ENCODE assay signal across 9 mouse cellular contexts in genomic region chr10:79873715-79874289, GRCm38 (mm10). TPM values are rescaled to one million over a fixed set of nuclear protein-coding genes. Genes with fewer than 3 reads are reported as not detected.
A peak's percentile ranks its signal among the peaks of the same experiment; 100 is the strongest.
DNase-seq lines count a peak whose midpoint lies in the region; ATAC-seq and TF ChIP-seq lines count a peak whose summit lies in the region.
"Had no signal": no experiment of that assay in that cellular context is flagged by ENCODE, and none has a peak within 500 bp of the region (broad histone marks: within the 10 kb centered on the region; RNA-seq: fewer than 3 reads in every experiment).

No protein-coding gene starts in this region.

- peaks cover 18% of the 10 kb centered on the region for H3K4me1 ChIP-seq in heart, embryonic 15.5 days (replicated peaks)
- H3K4me1 ChIP-seq in forebrain, embryonic 16.5 days (replicated peaks; ENCODE audit: control insufficient read depth, insufficient read depth, low read length): peaks cover 36% of the 10 kb centered on the region
- peaks cover 27% of the 10 kb centered on the region for H3K4me1 ChIP-seq in liver, postnatal 0 days (ENCODE audit: insufficient read depth)

- WGBS in heart, embryonic 15.5 days: 4% methylated on average over 25 of the region's 26 CpGs
- under 1% methylated on average over 26 of the region's 26 CpGs for WGBS in forebrain, embryonic 16.5 days
- 3% methylated on average over 26 of the region's 26 CpGs for WGBS in liver, postnatal 0 days (ENCODE audit: insufficient replicate concordance)

- H3K36me3 ChIP-seq in heart, embryonic 15.5 days: no peaks in the 10 kb centered on the region; the same call in 1 of the 2 replicates
- H3K36me3 ChIP-seq in forebrain, embryonic 16.5 days (ENCODE audit: control insufficient read depth, insufficient read depth): peaks cover 4% of the 10 kb centered on the region; the same call in 1 of the 2 replicates
- H3K36me3 ChIP-seq in liver, postnatal 0 days (replicated peaks; ENCODE audit: insufficient read depth, low read length): no peaks in the 10 kb centered on the region

- peak overlapping the region; percentile 66 for H3K4me3 ChIP-seq in heart, embryonic 15.5 days
- H3K4me3 ChIP-seq in forebrain, embryonic 16.5 days (replicated peaks; ENCODE audit: low read length): peak overlapping the region; percentile 85
- H3K4me3 ChIP-seq in liver, postnatal 0 days (ENCODE audit: low read depth, low read length): peak overlapping the region; percentile 62

- no peaks in the 10 kb centered on the region for H3K9me3 ChIP-seq in heart, embryonic 15.5 days (replicated peaks)
- no peaks in the 10 kb centered on the region for H3K9me3 ChIP-seq in forebrain, embryonic 16.5 days (ENCODE audit: control insufficient read depth, low read length)
- no peaks in the 10 kb centered on the region for H3K9me3 ChIP-seq in liver, postnatal 0 days (ENCODE audit: low read length)

- no peak for TF ChIP-seq CTCF in liver, postnatal 0 days (IDR thresholded peaks at IDR 0.05; ENCODE audit: low read depth)

- no peak for DNase-seq in heart, postnatal 4 days
- peak; percentile 37 for DNase-seq in MN1 (ENCODE audit: low spot score)
- no peak for DNase-seq in liver, postnatal 0 days
- DNase-seq in urinary bladder, postnatal 36 days (ENCODE audit: low spot score in 2 of 2): no peak
- DNase-seq in urinary bladder, postnatal 4 days (ENCODE audit: low spot score in 2 of 2): no peak
- DNase-seq in thymus, postnatal 10 days (ENCODE audit: low spot score in 2 of 2): no peak

- ATAC-seq in heart, embryonic 15.5 days (replicated peaks; ENCODE audit: insufficient number of reproducible peaks, insufficient read depth, low FRiP score, low read depth): 0 out of 2 replicates have a peak, but pooled peaks have one; percentile 8
- ATAC-seq in forebrain, embryonic 16.5 days: peak; percentile 39
- ATAC-seq in liver, postnatal 0 days: no peak
- ATAC-seq: inflammation-experienced regulatory T-cells, adult 6 months had no signal

- H3K27me3 ChIP-seq in heart, embryonic 15.5 days: 0 out of 2 replicates have a peak, but pooled peaks cover 4% of the 10 kb centered on the region
- H3K27me3 ChIP-seq in forebrain, embryonic 16.5 days (replicated peaks; ENCODE audit: control insufficient read depth, insufficient read depth, low read length): no peaks in the 10 kb centered on the region
- peaks cover 18% of the 10 kb centered on the region for H3K27me3 ChIP-seq in liver, postnatal 0 days (ENCODE audit: insufficient read depth, low read length)

- H3K4me2 ChIP-seq in heart, embryonic 15.5 days: peak overlapping the region; percentile 96
- peak overlapping the region; percentile 78 for H3K4me2 ChIP-seq in forebrain, embryonic 16.5 days (ENCODE audit: low read length)
- peak overlapping the region; percentile 88 for H3K4me2 ChIP-seq in liver, postnatal 0 days (ENCODE audit: low read depth, low read length)

- no peak for TF ChIP-seq EP300 in liver, postnatal 0 days (IDR thresholded peaks at IDR 0.05; ENCODE audit: low read depth)

- peak overlapping the region; percentile 76 for H3K9ac ChIP-seq in heart, embryonic 15.5 days
- H3K9ac ChIP-seq in forebrain, embryonic 16.5 days (replicated peaks; ENCODE audit: low read depth, low read length): peak overlapping the region; percentile 96
- H3K9ac ChIP-seq in liver, postnatal 0 days (replicated peaks): peak overlapping the region; percentile 55

- H3K27ac ChIP-seq in heart, embryonic 15.5 days: no peak overlapping the region
- H3K27ac ChIP-seq in forebrain, embryonic 16.5 days (ENCODE audit: low read length): peak overlapping the region; percentile 97
- H3K27ac ChIP-seq in liver, postnatal 0 days (ENCODE audit: low read depth): no peak overlapping the region

RNA-seq across cellular contexts. Expression of gene Prtn3, which starts 0.5 kb away (rescaled TPM):
- polyA plus RNA-seq in heart, embryonic 15.5 days (2015; fragmentation: Nextera tagmentation; extraction: Ambion mirVana): 1.1 and 3.0 TPM in 2 replicates
- not detected for total RNA-seq in heart, postnatal 4 days (2021)
- 12.4 and 15.3 TPM in 2 replicates for polyA plus RNA-seq in forebrain, embryonic 16.5 days (2015; fragmentation: Nextera tagmentation; extraction: Ambion mirVana)
- 123 and 127 TPM in 2 replicates for polyA plus RNA-seq in liver, postnatal 0 days (2015; fragmentation: Nextera tagmentation; extraction: Ambion mirVana)
- polyA plus RNA-seq: inflammation-experienced regulatory T-cells, adult 6 months had no signal

RNA-seq across cellular contexts. Expression of gene Plppr3, which starts 0.6 kb away (rescaled TPM):
- 8.6 and 15.3 TPM in 2 replicates for polyA plus RNA-seq in heart, embryonic 15.5 days (2015; fragmentation: Nextera tagmentation; extraction: Ambion mirVana)
- 1 to 10 TPM; 2.5 to 2.9 TPM for total RNA-seq in heart, postnatal 4 days (2021)
- 415 and 495 TPM in 2 replicates for polyA plus RNA-seq in forebrain, embryonic 16.5 days (2015; fragmentation: Nextera tagmentation; extraction: Ambion mirVana)
- 2.9 and 4.9 TPM in 2 replicates for polyA plus RNA-seq in liver, postnatal 0 days (2015; fragmentation: Nextera tagmentation; extraction: Ambion mirVana)

RNA-seq across cellular contexts. Expression of gene Elane, which starts 12.2 kb away (rescaled TPM):
- polyA plus RNA-seq in heart, embryonic 15.5 days (2015; fragmentation: Nextera tagmentation; extraction: Ambion mirVana): 0.25 and 2.0 TPM in 2 replicates
- total RNA-seq in heart, postnatal 4 days (2021): not detected
- not detected in 2 replicates for polyA plus RNA-seq in forebrain, embryonic 16.5 days (2015; fragmentation: Nextera tagmentation; extraction: Ambion mirVana)
- polyA plus RNA-seq in liver, postnatal 0 days (2015; fragmentation: Nextera tagmentation; extraction: Ambion mirVana): 180 and 207 TPM in 2 replicates
- polyA plus RNA-seq: inflammation-experienced regulatory T-cells, adult 6 months had no signal

RNA-seq across cellular contexts. Expression of gene Cfd, which starts 16.9 kb away (rescaled TPM):
- not detected in 2 replicates for polyA plus RNA-seq in heart, embryonic 15.5 days (2015; fragmentation: Nextera tagmentation; extraction: Ambion mirVana)
- total RNA-seq in heart, postnatal 4 days (2021): under 1 TPM in 1 of 2 experiments, not detected in 1; 0.38 TPM
- polyA plus RNA-seq in forebrain, embryonic 16.5 days (2015; fragmentation: Nextera tagmentation; extraction: Ambion mirVana): not detected in 2 replicates
- polyA plus RNA-seq in liver, postnatal 0 days (2015; fragmentation: Nextera tagmentation; extraction: Ambion mirVana): not detected in 2 replicates
- polyA plus RNA-seq: inflammation-experienced regulatory T-cells, adult 6 months had no signal

RNA-seq across cellular contexts. Expression of gene Ptbp1, which starts 19.6 kb away (rescaled TPM):
- polyA plus RNA-seq in heart, embryonic 15.5 days (2015; fragmentation: Nextera tagmentation; extraction: Ambion mirVana): 89.6 and 162 TPM in 2 replicates
- total RNA-seq in heart, postnatal 4 days (2021): 100 to 1,000 TPM; 167 to 182 TPM
- polyA plus RNA-seq in forebrain, embryonic 16.5 days (2015; fragmentation: Nextera tagmentation; extraction: Ambion mirVana): 98.3 and 107 TPM in 2 replicates
- polyA plus RNA-seq in liver, postnatal 0 days (2015; fragmentation: Nextera tagmentation; extraction: Ambion mirVana): 55.4 and 59.1 TPM in 2 replicates

Comparison
In these comparisons a context has a peak if more than half of its experiments do, and no peak if none do; other contexts are left out.
1. RNA of gene Plppr3, which starts 0.6 kb away (polyA plus RNA-seq): 415 to 495 TPM in forebrain, embryonic 16.5 days; 8.6 to 15.3 TPM in heart, embryonic 15.5 days and 2.9 to 4.9 TPM in liver, postnatal 0 days; every median in the first group is over 10 times any median in the second.
2. RNA of gene Elane, which starts 12.2 kb away (polyA plus RNA-seq): 180 to 207 TPM in liver, postnatal 0 days; 0.25 to 2.0 TPM in heart, embryonic 15.5 days and not detected in forebrain, embryonic 16.5 days; every median in the first group is over 10 times any median in the second.
3. Peak in every context shown above with its lines, with median percentiles within 50 percentile points of each other: H3K4me2 ChIP-seq, H3K4me3 ChIP-seq and H3K9ac ChIP-seq.